Comparison of ENCODE assay signal across 18 mouse cellular contexts in the genomic region with DNA sequence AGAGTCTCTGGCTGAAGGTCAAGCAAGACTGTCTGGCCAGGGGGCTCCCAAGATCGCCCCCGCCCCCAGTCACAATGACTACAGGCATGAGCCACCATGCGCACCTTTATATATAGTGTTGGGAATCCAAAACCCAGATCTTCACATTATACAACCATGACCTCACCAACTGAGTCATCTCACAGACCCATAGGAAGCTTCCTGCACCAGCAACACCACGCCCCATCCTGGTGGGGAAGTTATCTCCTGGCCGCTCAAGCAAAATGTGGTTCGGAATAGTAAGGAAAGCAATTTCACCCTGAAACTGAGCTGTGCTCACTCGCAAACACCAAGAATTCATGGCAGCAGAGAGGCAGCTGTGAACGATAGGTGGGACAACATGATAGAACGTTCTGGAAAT.
DNase-seq lines count a peak whose midpoint lies in the region; ATAC-seq and TF ChIP-seq lines count a peak whose summit lies in the region.
"Had no signal": no experiment of that assay in that cellular context is flagged by ENCODE, and none has a peak within 500 bp of the region (broad histone marks: within the 10 kb centered on the region; RNA-seq: fewer than 3 reads in every experiment).

No protein-coding gene starts in this region.

- ATAC-seq in megakaryocyte progenitor cell, adult 5-6 weeks (replicated peaks; ENCODE audit: poor library complexity): peak; percentile 60
- no peak for ATAC-seq in hindbrain, embryonic 14.5 days (ENCODE audit: low FRiP score)
- ATAC-seq in midbrain, embryonic 16.5 days: no peak
- ATAC-seq: CD4-positive, CD25-positive, alpha-beta regulatory T cell, adult 4 months; forebrain, embryonic 16.5 days; intestine, embryonic 16.5 days had no signal

- no peaks in the 10 kb centered on the region for H3K27me3 ChIP-seq in hindbrain, embryonic 14.5 days (ENCODE audit: control insufficient read depth, insufficient read depth, low read length)
- H3K27me3 ChIP-seq in midbrain, embryonic 16.5 days (ENCODE audit: control insufficient read depth, insufficient read depth, low read depth, low read length): no peaks in the 10 kb centered on the region
- H3K27me3 ChIP-seq: embryonic facial prominence, embryonic 12.5 days; heart, embryonic 12.5 days; hindbrain, embryonic 13.5 days had no signal

- TF ChIP-seq CTCF in bone marrow macrophage, adult 2 months (IDR thresholded peaks at IDR 0.05; ENCODE audit: low read depth, low read length): no peak
- no peak for TF ChIP-seq CTCF in layer of hippocampus, adult 2 months (conservative IDR thresholded peaks at IDR 0.05)

- no peaks in the 10 kb centered on the region for H3K9me3 ChIP-seq in hindbrain, embryonic 14.5 days (ENCODE audit: control insufficient read depth, low read length)
- no peaks in the 10 kb centered on the region for H3K9me3 ChIP-seq in midbrain, embryonic 16.5 days (replicated peaks; ENCODE audit: control insufficient read depth, low read length, poor library complexity, severe bottlenecking)
- H3K9me3 ChIP-seq: embryonic facial prominence, embryonic 12.5 days; forebrain, embryonic 12.5 days; heart, embryonic 12.5 days; hindbrain, embryonic 13.5 days had no signal

- H3K9ac ChIP-seq in hindbrain, embryonic 14.5 days: no peak overlapping the region
- H3K9ac ChIP-seq in midbrain, embryonic 16.5 days (ENCODE audit: low read depth, low read length): no peak overlapping the region
- H3K9ac ChIP-seq: embryonic facial prominence, embryonic 12.5 days; forebrain, embryonic 12.5 days; heart, embryonic 12.5 days; hindbrain, embryonic 13.5 days had no signal

- peaks cover 17% of the 10 kb centered on the region for H3K4me1 ChIP-seq in bone marrow macrophage, adult 2 months (ENCODE audit: control insufficient read depth, insufficient read depth, low read length)
- H3K4me1 ChIP-seq in hindbrain, embryonic 14.5 days (replicated peaks; ENCODE audit: control insufficient read depth, insufficient read depth, low read length): peaks cover 14% of the 10 kb centered on the region; the same call in 1 of the 2 replicates
- H3K4me1 ChIP-seq in midbrain, embryonic 16.5 days (ENCODE audit: control insufficient read depth, insufficient read depth, low read length): peaks cover 12% of the 10 kb centered on the region

- H3K4me2 ChIP-seq in hindbrain, embryonic 14.5 days (replicated peaks): no peak overlapping the region
- no peak overlapping the region for H3K4me2 ChIP-seq in midbrain, embryonic 16.5 days (ENCODE audit: low read length)
- H3K4me2 ChIP-seq: embryonic facial prominence, embryonic 12.5 days; forebrain, embryonic 12.5 days; heart, embryonic 12.5 days; hindbrain, embryonic 13.5 days had no signal

- H3K36me3 ChIP-seq in hindbrain, embryonic 14.5 days (replicated peaks; ENCODE audit: control insufficient read depth, insufficient read depth): no peaks in the 10 kb centered on the region
- no peaks in the 10 kb centered on the region for H3K36me3 ChIP-seq in midbrain, embryonic 16.5 days (ENCODE audit: control insufficient read depth, insufficient read depth, low read length)
- H3K36me3 ChIP-seq: embryonic facial prominence, embryonic 12.5 days; forebrain, embryonic 12.5 days; heart, embryonic 12.5 days; hindbrain, embryonic 13.5 days had no signal

- H3K27ac ChIP-seq in bone marrow macrophage, adult 2 months (ENCODE audit: insufficient read depth, low read depth, low read length): no peak overlapping the region
- H3K27ac ChIP-seq in hindbrain, embryonic 14.5 days: no peak overlapping the region
- no peak overlapping the region for H3K27ac ChIP-seq in layer of hippocampus, adult 2 months
- H3K27ac ChIP-seq in midbrain, embryonic 16.5 days (ENCODE audit: low read length): no peak overlapping the region
- H3K27ac ChIP-seq: embryonic facial prominence, embryonic 12.5 days; forebrain, embryonic 12.5 days; heart, adult 2 months; hindbrain, embryonic 13.5 days had no signal

- 99% methylated on average over 9 of the region's 9 CpGs for WGBS in hindbrain, embryonic 14.5 days
- 96% methylated on average over 9 of the region's 9 CpGs for WGBS in midbrain, embryonic 16.5 days

- peak; percentile 18 for DNase-seq in lung, postnatal 36 days
- DNase-seq in lung, postnatal 4 days: no peak
- DNase-seq in hindbrain, embryonic 14.5 days (ENCODE audit: low spot score): no peak
- no peak for DNase-seq in layer of hippocampus, adult 2 months (ENCODE audit: low spot score in 2 of 2)
- DNase-seq: cerebellum, adult 2 months; embryo, embryonic 11 days; gastrocnemius, postnatal 10 days; heart, adult 2 months had no signal

- H3K4me3 ChIP-seq in bone marrow macrophage, adult 2 months (ENCODE audit: insufficient read depth, low read length): 0 out of 2 replicates have a peak overlapping the region, but pooled peaks have one; percentile 2
- no peak overlapping the region for H3K4me3 ChIP-seq in hindbrain, embryonic 14.5 days (replicated peaks; ENCODE audit: low read length)
- H3K4me3 ChIP-seq in layer of hippocampus, adult 2 months: no peak overlapping the region
- H3K4me3 ChIP-seq in midbrain, embryonic 16.5 days (ENCODE audit: low read depth, low read length): no peak overlapping the region
- H3K4me3 ChIP-seq: embryonic facial prominence, embryonic 12.5 days; forebrain, embryonic 12.5 days; heart, adult 2 months; heart, embryonic 12.5 days; hindbrain, embryonic 13.5 days had no signal

- TF ChIP-seq POLR2A in bone marrow macrophage, adult 2 months (IDR thresholded peaks at IDR 0.05; ENCODE audit: borderline replicate concordance, low read depth, low read length): no peak
